Mouse (Mus musculus) limb, embryonic 11.5 days (tissue): Measurements from ENCODE around the gene Akap1. TPM values are rescaled to one million over a fixed set of nuclear protein-coding genes. Genes with fewer than 3 reads are reported as not detected.

Source experiments
- ATAC-seq: fragments of 200-750 bp; cut with Nextera tagmentation; 2 replicates; pipeline ENCODE4 v1.8.0; 2017; ENCODE audit warnings: low read depth; ENCODE audit not compliant: insufficient number of reproducible peaks, low FRiP score, low TSS enrichment
- DNase-seq: peaks from one replicate; pipeline ENCODE4 v3.0.0-alpha.2; 2015; ENCODE audit warnings: low spot score
- H3K27ac ChIP-seq: fragments of 300-500 bp; sonication (generic); replicated peaks from 2 replicates; pipeline ENCODE4 v1.5.1; 2014; ENCODE audit warnings: low read depth, mild to moderate bottlenecking, low read length
- H3K27me3 ChIP-seq: fragments of 300-500 bp; sonication (generic); 2 replicates; pipeline ENCODE4 v1.6.1; 2014; ENCODE audit warnings: mild to moderate bottlenecking, low read length, mixed read lengths; ENCODE audit not compliant: control insufficient read depth, insufficient read depth
- H3K36me3 ChIP-seq: fragments of 300-500 bp; sonication (generic); 2 replicates; pipeline ENCODE4 v1.6.1; 2014; ENCODE audit warnings: mild to moderate bottlenecking, low read length, moderate library complexity, mixed read lengths; ENCODE audit not compliant: control insufficient read depth, insufficient read depth
- H3K4me1 ChIP-seq: fragments of 300-500 bp; sonication (generic); 2 replicates; pipeline ENCODE4 v1.6.1; 2014; ENCODE audit warnings: low read length, mixed read lengths; ENCODE audit not compliant: control insufficient read depth, insufficient read depth
- H3K4me2 ChIP-seq: fragments of 300-500 bp; sonication (generic); 2 replicates; pipeline ENCODE4 v1.6.1; 2014; ENCODE audit warnings: low read depth, mild to moderate bottlenecking, moderate library complexity; ENCODE audit not compliant: severe bottlenecking
- H3K4me3 ChIP-seq: fragments of 300-500 bp; sonication (generic); 2 replicates; pipeline ENCODE4 v1.5.1; 2014; ENCODE audit warnings: low read depth, low read length
- H3K9ac ChIP-seq: fragments of 300-500 bp; sonication (generic); 2 replicates; pipeline ENCODE4 v1.6.1; 2014; ENCODE audit warnings: mild to moderate bottlenecking, low read length
- H3K9me3 ChIP-seq: fragments of 300-500 bp; sonication (generic); 2 replicates; pipeline ENCODE4 v1.6.1; 2016; ENCODE audit warnings: low read length; ENCODE audit not compliant: control insufficient read depth
- WGBS: fragments of 180-500 bp; shearing (Covaris S2); extraction: QIAGEN DNeasy Blood & Tissue Kit; methylation state at CpG from one replicate; pipeline ENCODE4 v1.1.7; 2014; 5-methylcytosine and 5-hydroxymethylcytosine counted together
- polyA plus RNA-seq: library from polyadenylated mRNA; unstranded; fragments of >200 nt; fragmentation: Nextera tagmentation; extraction: Ambion mirVana; gene quantifications from 2 replicates; pipeline ENCODE4 v1.2.1, GENCODE M21; 2014

Akap1 gene
- polyA plus RNA-seq, 1 experiment from 2014 or later: 9.8 TPM

GRCm38 (mm10) chr11:88855795-88856194, 8.6 kb downstream of the Akap1 start:
- 70% methylated on average over 4 of the region's 4 CpGs for WGBS
- Histone ChIP-seq H3K4me1 (peaks cover 18% of the 10 kb centered on the region), H3K9ac (no peak overlapping the region), H3K4me3 (no peak overlapping the region), H3K27me3 (no peaks in the 10 kb centered on the region), H3K9me3 (no peaks in the 10 kb centered on the region), H3K36me3 (no peaks in the 10 kb centered on the region), H3K27ac (no peak overlapping the region), H3K4me2 (no peak overlapping the region)
- DNase-seq (no peak), ATAC-seq (no peak)

GRCm38 (mm10) chr11:88853588-88853987, 10.8 kb downstream of the Akap1 start:
- ATAC-seq: no peak
- H3K4me3 ChIP-seq: no peak overlapping the region
- H3K27me3 ChIP-seq: no peaks in the 10 kb centered on the region
- no peaks in the 10 kb centered on the region for H3K9me3 ChIP-seq
- DNase-seq: no peak
- no peak overlapping the region for H3K4me2 ChIP-seq
- H3K27ac ChIP-seq: no peak overlapping the region
- H3K9ac ChIP-seq: no peak overlapping the region
- peaks cover 23% of the 10 kb centered on the region for H3K4me1 ChIP-seq
- WGBS: 91% methylated on average over 2 of the region's 2 CpGs
- no peaks in the 10 kb centered on the region for H3K36me3 ChIP-seq

- WGBS: 74% methylated on average over 4 of the region's 4 CpGs
- H3K4me2 ChIP-seq: no peak overlapping the region
- no peaks in the 10 kb centered on the region for H3K27me3 ChIP-seq
- no peak for DNase-seq
- no peaks in the 10 kb centered on the region for H3K9me3 ChIP-seq
- H3K4me3 ChIP-seq: no peak overlapping the region
- no peak for ATAC-seq
- H3K27ac ChIP-seq: no peak overlapping the region
- no peaks in the 10 kb centered on the region for H3K36me3 ChIP-seq
- H3K4me1 ChIP-seq: peaks cover 24% of the 10 kb centered on the region
- no peak overlapping the region for H3K9ac ChIP-seq
Measured at GRCm38 (mm10) chr11:88852806-88853205, 11.6 kb downstream of the Akap1 start.

DNA sequence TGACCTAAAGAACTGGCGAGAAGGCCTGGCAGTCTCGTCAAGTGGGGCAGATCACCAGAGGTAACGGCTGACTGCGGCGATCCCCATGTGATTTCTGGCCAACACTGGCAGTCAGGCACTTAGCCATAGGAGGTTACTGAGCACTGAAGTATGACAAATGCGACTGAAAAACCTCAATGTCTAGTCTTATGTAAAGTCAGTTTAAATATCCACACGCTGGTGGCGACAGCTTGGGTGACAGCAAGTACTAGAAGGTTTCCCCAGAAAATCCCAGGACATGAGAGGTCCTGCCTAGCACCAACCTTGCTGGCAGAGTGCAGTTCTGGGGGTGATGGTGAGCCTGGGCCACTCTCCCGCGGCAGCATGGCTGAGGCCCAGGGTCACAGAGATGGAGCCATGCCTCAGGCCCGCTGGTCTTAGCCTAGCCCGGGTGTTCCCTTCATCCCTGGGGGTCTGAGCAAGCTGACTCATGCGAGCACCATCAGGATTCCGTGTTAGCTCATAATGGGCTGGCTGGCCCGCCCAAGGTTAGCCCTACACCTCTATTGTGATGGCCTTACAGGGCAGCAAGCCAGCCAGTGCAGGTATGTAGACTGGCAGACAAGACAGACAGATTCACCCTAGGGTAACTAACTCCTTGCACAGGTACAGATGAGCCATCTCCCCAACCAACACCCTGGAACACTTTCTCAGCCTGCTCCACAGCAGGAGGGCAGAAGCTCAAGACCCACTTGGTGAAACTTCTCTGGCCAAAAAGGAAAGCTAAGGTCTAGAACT, 13.1 kb downstream of the Akap1 start:
- no peak for DNase-seq
- WGBS: 91% methylated on average over 15 of the region's 15 CpGs
- Histone ChIP-seq H3K27ac (no peak overlapping the region), H3K4me2 (no peak overlapping the region), H3K27me3 (no peaks in the 10 kb centered on the region), H3K4me3 (no peak overlapping the region), H3K9ac (no peak overlapping the region), H3K36me3 (no peaks in the 10 kb centered on the region), H3K4me1 (peaks cover 15% of the 10 kb centered on the region), H3K9me3 (no peaks in the 10 kb centered on the region)
- ATAC-seq: no peak

GRCm38 (mm10) chr11:88849732-88850131, 14.7 kb downstream of the Akap1 start:
- H3K4me1 ChIP-seq: peaks cover 11% of the 10 kb centered on the region; the same call in 1 of the 2 replicates
- no peaks in the 10 kb centered on the region for H3K9me3 ChIP-seq
- no peak overlapping the region for H3K4me2 ChIP-seq
- no peak for ATAC-seq
- H3K36me3 ChIP-seq: no peaks in the 10 kb centered on the region
- WGBS: 72% methylated on average over 3 of the region's 3 CpGs
- no peak overlapping the region for H3K27ac ChIP-seq
- H3K9ac ChIP-seq: no peak overlapping the region
- no peak for DNase-seq
- no peaks in the 10 kb centered on the region for H3K27me3 ChIP-seq
- H3K4me3 ChIP-seq: no peak overlapping the region

DNA sequence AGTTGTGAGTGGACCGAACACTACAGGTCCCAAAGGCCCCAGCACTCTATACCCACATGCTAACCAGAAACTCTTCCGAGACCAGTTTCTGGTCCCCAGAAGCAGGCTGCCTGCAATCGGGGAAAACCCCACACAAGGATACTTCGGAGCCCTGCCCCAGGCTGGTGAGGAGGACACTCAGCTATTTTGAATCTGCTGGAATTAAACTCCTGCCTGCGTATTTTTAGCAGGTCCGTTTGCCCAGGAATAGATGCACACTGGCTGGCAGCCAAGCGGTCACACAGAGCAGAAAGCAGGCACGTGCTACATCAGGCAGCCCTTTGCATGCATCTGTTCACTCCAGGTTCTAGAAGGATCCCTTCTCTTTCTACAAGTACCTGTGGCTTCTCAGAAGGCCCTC, 15.1 kb downstream of the Akap1 start:
- no peak for DNase-seq
- no peak overlapping the region for H3K27ac ChIP-seq
- no peak overlapping the region for H3K9ac ChIP-seq
- no peak overlapping the region for H3K4me3 ChIP-seq
- no peak overlapping the region for H3K4me2 ChIP-seq
- H3K9me3 ChIP-seq: no peaks in the 10 kb centered on the region
- 0 out of 2 replicates have a peak, but pooled peaks cover 3% of the 10 kb centered on the region for H3K36me3 ChIP-seq
- 90% methylated on average over 8 of the region's 8 CpGs for WGBS
- peaks cover 11% of the 10 kb centered on the region; the same call in 1 of the 2 replicates for H3K4me1 ChIP-seq
- H3K27me3 ChIP-seq: no peaks in the 10 kb centered on the region
- no peak for ATAC-seq

GRCm38 (mm10) chr11:88848590-88848989, 15.8 kb downstream of the Akap1 start:
- H3K27me3 ChIP-seq: no peaks in the 10 kb centered on the region
- peak; percentile 76 for DNase-seq
- H3K9me3 ChIP-seq: no peaks in the 10 kb centered on the region
- WGBS: 47% methylated on average over 5 of the region's 5 CpGs
- ATAC-seq: 0 out of 2 replicates have a peak, but pooled peaks have one; percentile 23
- H3K27ac ChIP-seq: no peak overlapping the region
- peaks cover 11% of the 10 kb centered on the region; the same call in 1 of the 2 replicates for H3K4me1 ChIP-seq
- H3K4me3 ChIP-seq: no peak overlapping the region
- H3K36me3 ChIP-seq: 0 out of 2 replicates have a peak, but pooled peaks cover 3% of the 10 kb centered on the region
- no peak overlapping the region for H3K4me2 ChIP-seq
- no peak overlapping the region for H3K9ac ChIP-seq

DNA sequence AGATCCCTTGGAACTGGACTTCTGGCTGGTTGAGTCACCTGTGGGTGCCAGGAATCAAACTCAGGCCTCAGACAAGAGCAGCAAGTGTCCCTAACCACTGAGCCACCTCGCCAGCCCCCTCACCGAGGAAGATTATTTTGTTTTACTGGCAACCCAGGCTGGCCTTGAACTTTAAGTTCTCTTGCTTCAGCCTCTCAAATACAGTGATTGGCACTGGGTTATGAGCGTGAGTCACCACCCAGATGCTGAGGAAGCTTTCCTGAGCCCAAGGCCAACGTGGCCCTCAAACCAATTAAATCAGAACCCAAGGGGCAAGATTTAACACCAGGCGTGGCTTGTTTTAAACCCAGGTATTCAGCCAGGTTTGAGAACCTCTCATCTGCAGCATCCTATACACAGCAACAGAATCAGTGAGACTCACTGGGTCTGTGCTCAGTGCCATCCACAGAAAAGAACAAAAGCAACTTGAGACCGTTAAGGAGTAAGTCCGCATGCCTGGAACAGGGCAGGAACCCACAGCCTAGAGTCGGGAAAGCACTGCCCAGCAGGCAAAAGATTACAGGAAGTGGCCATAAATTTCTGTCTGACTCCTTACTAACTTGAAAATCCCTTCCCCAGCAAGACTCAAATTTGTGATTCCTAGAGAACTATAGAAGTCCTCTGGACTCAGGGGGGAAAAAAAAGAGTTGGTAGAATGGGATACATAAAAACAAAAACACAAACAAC, 16.9 kb downstream of the Akap1 start:
- H3K9me3 ChIP-seq: no peaks in the 10 kb centered on the region
- H3K27me3 ChIP-seq: no peaks in the 10 kb centered on the region
- DNase-seq (no peak), ATAC-seq (no peak)
- peaks cover 11% of the 10 kb centered on the region; the same call in 1 of the 2 replicates for H3K4me1 ChIP-seq
- no peak overlapping the region for H3K9ac ChIP-seq
- 59% methylated on average over 8 of the region's 8 CpGs for WGBS
- no peak overlapping the region for H3K4me3 ChIP-seq
- H3K36me3 ChIP-seq: 0 out of 2 replicates have a peak, but pooled peaks cover 3% of the 10 kb centered on the region
- H3K27ac ChIP-seq: no peak overlapping the region
- H3K4me2 ChIP-seq: no peak overlapping the region
